Mouse (Mus musculus): ENCODE measurements at regions not wholly inside any gene's neighbourhood (a gene's known extent, or its start where the extent isn't known, plus 50 kb on each side); places are given as distances from the start of the nearest gene placed in this dataset.

DNA sequence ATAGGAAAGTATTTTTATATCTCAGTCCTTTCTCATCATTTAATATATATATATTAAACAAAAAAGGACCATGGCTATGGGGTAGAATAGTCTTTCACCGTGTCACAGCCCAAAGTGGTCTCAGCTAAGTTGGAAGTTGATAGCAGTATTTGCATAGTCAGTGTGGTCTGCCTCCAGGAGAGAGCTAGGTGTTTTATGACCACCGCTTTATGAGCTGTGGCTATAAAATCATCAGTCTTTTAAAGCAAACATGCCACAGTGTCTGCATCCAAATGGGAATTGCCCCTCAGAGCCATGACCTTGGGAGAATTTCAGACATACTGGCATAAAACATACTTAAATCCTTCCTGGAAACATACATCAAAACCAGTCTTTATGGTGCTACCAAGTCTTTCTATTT, 140.9 kb upstream of the Cdkn2b start:
- DNase-seq (ENCODE audit: low spot score) = no peak

DNA sequence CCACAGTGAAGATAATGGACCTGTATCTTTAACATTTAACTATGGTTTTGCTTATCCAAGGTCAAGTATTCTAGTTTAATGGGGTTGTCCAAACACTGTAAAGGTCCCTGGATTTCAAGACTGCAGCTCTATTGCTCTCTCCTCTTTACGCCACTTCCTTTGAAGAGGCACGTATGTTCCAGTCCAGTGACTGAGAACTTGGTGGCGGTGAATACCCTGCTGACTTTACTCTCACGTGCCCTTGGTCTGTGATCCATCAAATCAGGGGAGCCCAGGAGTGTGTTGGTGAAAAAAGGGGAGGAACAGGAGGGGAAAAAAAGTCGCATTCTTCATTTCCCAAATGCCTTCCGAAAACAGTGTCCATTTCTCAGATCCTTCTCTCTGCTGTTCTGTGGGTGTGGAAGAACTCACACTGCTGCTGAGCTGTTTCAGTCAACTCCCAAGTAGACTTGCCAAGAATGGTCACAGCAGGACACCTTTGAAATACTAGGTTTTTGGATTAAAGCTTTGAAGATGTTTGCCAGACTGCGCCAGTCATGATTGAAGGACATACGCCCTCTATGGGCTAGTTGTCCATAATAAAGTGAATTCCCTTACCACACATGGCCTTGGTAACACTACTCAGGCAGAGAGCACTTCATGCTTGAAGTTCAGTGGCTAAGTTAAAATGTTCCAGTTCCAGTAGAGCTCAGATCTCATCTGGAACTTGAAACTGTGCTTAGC, 136.1 kb upstream of the Cdkn2b start:
- DNase-seq (ENCODE audit: low spot score) = no peak

DNA sequence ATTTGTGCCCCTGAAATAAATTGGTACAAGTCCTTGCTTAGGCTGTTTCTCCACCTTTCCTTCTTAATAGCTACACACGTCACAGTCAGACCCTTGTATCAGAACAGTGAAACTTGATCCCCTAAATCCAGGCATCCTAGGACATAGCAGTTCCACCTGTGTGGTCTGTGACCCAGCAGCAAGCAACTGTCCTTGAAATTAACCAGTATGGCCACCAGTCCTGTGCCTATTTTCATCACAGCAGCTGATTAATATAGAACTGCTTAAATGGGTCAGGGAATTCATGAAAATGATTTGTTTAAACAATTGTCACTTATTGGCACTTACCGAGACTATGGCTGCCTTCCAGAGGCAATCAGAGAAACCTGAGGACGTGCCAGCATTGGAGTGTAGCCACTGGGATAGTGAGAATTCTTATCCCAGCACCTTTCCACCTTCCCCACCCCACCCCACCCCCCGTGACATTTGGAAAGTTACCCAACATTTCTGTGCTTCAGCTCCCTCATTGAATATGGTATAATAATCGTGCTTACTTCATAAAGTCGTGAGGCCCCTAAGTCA, 135.4 kb upstream of the Cdkn2b start:
- DNase-seq (ENCODE audit: low spot score) = no peak

DNA sequence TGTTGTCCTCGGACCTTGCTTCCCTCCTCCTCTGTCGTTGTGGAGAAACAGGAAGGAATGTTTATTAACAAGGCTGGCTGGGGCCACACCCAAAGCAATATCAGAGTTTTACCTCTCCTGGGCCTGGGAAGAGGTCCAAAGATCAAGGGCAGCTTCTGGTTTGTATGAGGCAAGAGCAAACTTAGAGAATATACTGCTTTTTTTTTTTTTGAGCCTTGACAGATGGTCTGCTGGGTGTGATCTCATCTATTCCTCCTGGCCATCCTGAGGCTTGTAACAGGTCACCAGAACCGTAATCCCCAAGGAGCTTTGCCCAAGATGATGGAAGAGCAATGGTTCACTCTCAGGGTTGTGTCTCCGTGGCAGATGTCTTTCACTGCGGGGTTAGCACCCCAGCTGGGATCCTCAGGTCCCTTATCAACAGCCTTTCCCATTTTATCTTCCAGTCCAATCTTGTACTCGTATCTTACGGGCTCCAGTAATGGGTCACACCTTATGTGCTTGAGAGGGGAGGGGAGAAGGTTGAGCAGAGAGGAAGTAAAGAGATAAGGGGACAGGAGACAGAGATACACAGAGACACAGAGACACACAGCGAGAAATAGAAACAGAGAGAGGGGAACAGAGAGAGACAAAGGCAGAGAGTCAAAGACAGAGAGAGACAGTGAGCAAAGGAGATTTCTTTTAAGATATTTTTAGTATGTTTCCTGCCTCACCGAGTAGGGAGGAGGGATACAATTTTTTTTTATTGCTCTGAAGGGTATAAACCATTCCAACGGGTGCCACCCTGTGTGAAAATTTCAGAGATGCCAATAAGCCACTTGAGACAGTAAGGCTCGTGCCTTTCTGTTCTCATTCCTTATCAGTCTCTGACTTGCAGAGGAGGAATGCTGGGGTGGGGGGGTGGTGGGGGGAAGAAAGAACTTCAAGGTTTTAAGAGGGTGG, 134.6 kb upstream of the Cdkn2b start:
- DNase-seq (ENCODE audit: low spot score) = no peak

DNA sequence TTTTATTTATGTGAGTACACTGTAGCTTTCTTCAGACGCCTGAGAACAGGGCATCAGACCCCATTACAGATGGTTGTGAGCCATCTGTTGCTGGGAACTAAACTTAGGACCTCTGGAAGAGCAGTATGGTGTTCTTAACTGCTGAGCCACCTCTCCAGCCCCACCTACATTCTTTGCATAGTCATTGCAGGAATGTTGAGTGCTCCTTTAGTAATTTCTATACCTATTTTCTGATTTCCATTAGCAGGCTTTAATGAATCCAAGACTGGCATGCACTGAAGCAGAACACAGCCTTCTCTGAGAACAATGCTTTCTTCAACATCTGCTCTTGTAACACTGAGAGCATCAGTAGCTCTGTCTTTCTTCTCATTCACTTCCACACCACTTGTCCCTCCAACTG, 131.7 kb upstream of the Cdkn2b start:
- DNase-seq (ENCODE audit: low spot score) = no peak

DNA sequence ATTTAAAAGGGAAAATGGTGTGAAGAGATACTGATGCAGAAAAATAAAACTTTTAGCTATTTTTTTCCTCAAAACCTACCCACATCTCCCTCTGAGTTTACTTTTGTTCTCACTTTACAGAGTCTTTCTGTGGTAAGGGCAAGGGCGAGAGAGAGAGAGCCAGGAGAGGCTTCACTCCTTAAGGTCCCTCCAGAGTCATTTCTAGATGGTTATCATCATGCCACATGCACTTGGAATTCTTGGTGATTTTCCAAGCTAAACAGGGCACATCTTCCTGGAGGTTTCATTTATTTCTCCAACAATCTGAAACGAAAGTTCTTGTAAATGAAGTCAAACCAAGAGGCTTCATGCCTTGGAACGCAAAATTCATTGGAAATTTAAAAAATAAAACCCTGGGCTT, 130.0 kb upstream of the Cdkn2b start:
- DNase-seq (ENCODE audit: low spot score) = no peak

DNA sequence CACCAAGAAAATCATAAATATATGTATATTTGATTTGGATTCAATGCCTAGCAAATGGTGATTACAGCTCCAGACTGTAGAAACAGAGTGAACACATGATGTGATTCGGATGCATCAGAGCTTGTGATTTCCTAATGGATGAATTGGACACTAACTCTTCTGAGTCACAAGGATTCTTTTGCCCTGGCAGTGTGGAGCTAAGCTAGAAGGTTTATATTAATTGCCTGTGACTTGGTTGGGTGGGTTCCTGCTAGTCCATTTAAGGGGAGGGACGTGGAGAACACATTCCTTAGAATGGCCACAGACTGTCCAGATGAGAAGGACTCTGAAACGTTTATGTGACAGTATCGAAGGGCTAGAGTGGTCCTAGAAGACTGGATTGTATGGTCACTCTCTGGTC, 129.5 kb upstream of the Cdkn2b start:
- no peak for DNase-seq (ENCODE audit: low spot score)

DNA sequence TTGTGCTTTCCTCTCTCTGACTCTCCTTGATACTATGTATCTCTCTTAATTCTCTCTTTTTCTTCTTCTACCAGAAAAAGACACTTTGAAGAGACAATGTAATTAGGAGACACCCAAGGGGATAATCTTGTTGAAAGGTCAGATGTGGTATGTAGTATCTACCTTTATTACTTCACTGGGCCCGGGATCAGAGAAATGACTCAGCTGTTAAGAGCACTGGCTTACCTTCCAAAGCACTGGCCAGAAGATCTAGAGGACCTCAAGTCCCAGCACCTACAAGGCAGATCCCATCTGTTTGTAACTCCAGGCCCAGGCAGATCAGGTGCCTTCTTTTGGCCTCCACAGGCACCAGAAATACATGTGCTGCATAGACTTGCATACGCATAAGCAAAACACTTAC, 127.8 kb upstream of the Cdkn2b start:
- no peak for DNase-seq (ENCODE audit: low spot score)

DNA sequence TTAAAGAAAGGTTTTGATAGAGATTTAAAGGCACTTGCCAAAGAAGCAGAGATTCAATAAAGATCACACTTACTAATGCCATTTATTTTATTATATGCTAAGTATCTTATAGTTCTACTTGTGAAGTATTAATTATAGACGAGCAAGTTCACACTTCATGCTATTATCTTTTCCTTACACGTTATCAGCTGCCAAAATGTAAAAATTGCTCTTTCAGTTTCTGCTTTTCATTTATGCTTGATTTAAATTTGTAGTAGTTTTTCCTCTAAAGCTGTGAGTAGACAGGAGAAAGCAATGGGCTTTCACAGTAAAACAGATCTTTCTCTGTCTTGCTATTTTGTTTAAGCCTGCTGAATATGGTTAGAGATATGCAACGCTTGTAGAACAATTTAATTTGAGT, 125.9 kb upstream of the Cdkn2b start:
- no peak for DNase-seq (ENCODE audit: low spot score)

DNA sequence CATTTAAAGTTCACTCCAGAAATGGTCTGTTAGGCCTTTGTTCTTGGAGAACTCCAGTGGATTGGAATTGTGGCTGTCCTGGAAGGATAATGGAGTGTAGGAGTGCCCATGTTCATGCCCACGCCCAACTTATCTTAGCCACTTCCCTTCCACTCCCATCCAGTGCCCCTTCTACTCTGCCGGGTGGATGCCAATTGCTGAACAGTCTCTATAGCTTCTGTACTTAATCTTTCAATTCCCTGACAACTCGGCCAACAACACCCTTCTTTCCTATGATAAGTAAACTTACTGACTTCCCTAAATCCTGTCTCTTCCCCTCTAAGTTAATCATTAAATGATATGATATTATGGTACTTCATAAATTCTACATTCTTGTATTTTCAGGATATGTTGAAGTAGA, 123.3 kb upstream of the Cdkn2b start:
- DNase-seq (ENCODE audit: low spot score) = no peak

DNA sequence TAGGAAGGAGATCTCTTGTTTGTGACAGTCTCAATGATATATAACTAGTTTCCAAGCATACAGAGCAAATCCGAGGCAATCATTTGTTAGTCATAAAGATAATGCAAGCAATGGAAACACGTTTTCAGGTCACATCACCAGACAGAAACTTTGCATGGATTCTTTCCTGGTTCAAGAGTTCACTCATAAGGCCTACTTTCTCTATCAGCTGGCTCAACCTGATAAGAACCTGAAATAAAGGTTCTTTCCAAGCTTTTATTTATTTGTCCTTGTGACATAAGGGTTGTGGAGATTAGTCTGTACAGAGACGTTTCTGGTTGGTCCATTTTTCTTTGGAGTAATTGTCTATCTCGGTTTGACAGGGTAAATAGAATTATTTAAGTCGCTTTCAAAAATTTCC, 122.7 kb upstream of the Cdkn2b start:
- no peak for DNase-seq (ENCODE audit: low spot score)

DNA sequence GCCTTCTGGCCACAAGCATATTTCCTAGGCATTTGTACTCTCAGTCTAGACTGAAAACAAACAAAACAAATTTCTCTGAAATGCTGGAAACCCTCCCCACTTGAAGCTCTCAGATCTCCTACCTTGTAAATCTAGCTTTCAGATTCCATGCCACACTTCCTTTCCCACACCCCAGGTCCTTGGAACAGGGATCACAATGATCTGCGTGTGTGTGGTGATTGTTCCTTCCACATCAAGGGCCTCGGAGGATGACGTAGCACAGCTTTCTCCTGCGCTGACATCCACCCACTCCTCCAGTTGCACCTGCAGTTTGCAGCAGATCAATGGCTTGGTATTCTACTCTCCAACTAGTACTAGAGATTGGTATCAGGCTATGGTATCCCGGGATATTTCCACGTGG, 120.7 kb upstream of the Cdkn2b start:
- DNase-seq (ENCODE audit: low spot score) = no peak

DNA sequence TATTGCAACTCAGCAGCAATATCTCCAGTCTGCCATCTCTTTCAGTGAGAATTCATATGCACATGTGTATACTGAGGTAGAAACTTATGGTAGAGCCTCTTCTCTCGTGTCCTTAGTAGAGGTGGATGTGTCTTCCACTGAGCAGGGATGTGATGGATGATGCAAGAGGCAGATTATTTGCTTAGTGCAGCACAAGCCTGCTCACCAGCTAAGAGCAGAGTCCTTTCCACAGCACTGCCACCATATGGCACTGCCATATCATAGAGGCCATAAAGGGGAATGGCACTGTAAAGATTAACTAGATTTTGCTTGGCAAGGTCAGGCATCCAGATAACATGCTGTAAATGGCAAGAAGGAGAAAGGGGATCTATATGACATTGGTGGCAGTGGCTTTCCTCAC, 117.6 kb upstream of the Cdkn2b start:
- DNase-seq (ENCODE audit: low spot score) = no peak

DNA sequence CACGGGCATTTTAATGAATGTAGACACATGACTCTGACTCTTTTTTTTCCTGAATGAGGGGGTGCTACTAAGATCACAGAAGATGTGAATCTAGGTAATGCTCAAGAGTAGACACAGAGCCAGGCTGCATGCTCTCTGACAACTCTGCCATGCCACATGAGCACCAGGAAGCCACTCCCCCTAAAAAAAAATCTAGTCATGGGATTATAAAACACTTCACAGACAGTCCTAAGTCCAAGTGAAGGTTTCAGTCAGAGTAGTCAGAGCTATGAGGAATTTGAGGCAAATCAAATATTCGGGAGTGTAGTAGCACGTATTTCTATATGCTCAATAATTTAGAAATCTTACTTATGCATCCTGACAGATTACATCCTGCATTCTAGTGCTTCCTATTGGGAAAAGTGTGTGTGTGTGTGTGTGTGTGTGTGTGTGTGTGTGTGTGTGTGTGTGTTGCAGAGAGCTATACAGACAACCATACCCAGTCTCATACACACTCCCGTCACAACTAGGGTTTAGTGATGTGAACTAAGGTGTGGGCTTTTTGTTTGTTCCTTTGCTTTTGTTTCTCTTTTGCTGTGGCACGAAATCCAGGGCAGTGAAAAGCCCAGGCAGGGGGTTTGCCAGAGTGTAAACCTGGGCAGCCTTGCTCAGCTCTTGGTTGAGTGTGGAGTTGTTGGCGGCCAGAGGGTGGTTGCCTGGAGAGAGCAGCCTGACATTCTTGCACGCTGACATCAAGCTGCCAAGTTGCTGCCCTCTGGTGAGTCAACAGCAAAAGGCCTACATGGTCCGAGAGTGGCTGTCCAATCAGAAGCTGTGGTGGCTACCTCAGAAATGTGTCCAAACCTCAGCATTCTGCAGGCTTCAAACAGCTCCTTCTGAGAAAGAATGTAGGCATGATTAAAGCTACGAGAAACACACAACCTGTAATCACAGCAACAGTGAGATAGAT, 116.8 kb upstream of the Cdkn2b start:
- no peak for DNase-seq (ENCODE audit: low spot score)

DNA sequence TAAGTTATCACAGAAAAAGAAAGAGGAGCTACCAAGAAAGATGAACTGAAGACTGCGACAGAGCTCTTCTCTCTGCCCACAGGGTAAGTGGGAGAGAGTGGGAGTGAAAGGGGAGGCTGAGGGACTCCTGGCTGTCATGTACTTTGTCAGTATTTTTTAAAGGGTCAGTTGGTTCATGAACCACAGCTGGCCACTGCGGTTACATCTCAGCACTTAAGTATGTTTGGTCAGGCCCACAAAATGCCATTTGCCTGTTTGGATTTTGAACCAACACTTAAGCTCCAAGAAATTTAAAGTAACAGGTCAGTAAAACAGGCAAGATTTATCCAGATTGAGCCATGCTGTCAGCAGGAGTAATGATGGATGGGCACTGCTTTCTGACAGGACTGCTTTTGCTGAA, 115.1 kb upstream of the Cdkn2b start:
- DNase-seq (ENCODE audit: low spot score) = no peak

DNA sequence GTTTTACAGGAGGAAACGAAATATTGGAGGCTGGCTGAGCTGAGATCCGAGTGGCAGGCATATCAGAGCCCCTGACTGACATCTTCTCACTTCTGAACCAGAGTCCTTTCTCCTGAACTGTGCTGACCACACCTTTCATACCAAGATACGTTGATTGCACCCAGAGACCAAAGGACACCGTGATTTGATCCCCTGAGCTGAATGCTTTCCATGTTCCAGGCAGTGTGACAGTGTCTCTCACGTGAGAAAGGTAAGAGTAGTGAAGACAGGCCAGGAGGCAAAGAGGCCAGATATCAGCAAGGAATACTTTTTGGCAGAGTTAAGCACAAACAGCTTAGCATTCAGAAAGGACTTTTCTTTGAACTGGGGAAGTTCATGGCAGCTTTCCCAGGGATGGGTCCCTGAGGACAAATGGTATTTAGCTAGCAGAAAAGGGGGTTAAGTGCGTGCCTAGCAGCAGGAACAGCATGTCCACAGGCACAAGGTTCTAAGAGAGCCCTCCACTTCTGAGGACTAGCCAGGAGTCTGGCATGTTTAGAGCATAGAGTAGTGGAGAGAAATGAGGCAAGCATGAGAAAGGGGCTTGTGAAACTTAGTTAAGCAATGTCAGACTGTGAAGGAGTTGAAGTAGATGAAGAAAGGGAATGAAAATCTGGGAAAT, 111.0 kb upstream of the Cdkn2b start:
- DNase-seq (ENCODE audit: low spot score) = no peak

DNA sequence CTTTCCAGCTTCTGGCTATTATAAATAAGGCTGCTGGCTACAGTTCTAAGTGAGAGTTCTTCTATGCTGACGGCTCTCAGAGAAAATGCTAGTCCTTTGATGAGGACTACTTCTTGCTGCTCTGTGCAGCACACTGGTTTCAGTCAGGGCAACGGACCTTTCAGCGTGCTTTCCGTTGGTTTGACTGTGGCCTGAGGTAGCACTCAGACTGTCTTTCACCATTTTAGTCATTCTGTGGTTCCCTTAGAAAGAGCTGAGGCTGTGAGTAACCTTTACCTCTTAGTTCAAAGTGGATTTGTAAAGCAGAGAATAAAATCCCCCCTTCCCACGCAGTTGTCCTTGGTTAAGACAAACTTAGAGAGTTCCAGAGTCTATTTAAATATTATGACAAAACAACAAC, 110.0 kb upstream of the Cdkn2b start:
- DNase-seq (ENCODE audit: low spot score) = no peak

DNA sequence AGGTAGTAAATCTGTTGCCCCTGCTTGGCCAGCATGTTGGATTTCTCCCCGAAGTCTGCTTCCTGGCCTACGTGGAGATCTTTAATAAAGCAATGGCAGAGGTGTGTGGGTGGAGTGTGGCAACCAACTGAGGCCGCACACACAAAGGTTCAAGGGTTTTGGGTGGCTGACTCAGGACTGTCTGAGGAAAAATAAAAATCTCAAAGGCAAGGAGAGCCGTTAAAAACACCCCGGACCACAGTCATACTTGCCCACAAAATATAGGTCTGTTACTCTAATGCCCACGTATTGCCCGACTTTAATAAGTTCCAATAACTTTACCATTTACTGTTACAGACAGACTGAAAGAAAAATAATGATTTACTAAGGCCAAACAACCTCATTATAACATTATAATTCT, 108.7 kb upstream of the Cdkn2b start:
- no peak for DNase-seq (ENCODE audit: low spot score)

DNA sequence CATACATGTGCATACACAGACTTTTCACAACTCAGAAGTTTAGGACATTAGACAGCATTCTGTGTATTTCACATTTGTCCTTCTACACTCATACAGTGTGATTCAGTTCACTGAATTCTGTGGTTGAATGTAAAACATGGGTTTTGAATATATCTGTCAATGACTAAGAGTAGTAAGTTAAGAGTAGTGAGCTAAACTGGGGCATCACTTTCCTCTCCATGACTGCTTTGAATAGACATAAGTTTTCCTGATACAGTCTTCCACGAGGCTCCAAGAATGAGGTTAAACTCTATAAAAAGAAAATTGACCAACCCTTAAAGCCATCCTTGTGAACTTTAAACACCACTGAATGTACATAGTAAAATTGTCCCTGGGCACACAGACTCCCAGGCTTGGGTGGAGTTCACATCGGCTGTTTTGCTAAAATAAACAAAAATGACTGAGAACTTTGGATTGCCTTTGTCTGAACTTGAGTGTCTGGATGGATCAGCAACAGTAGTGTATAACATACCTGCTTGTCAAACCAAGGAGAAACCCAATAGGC, 94.9 kb upstream of the Cdkn2b start:
- no peak for DNase-seq (ENCODE audit: low spot score)

DNA sequence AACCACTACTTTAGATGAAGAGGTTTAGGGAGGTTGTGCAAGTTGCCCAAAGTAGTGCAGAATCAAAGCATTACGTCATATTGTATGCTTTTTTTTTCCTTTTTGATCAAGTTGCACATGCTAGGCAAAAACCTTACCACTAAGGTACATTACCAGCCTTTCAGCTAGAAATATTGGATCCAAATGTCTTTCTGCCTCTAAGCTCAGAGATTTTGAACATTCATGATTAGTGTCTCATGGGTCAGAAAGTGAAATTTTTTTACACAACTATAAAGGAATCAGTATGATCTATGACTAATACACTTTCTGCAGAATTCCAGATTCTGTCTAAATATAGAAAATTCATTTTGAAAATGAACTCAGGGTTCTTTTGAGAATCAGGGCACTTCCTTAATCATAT, 92.3 kb upstream of the Cdkn2b start:
- DNase-seq (ENCODE audit: low spot score) = no peak

DNA sequence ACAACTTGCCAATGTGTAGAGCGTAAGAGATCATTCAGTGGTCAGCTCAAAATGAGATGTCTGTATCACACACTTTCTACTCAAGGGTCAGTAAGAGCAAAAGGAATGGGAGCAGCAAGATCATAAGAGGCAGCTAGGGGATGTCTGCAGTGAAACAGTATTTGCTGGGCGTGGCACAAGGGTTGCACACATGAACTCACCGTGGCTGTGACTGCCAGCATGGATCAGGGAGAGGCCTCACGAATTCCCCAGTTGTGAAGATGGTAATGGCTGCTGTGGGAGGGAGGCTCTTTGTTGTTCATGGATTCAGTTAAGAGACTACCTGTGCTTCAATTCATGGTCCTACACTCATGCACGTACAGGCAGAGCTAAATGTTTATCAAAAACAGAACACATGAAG, 91.5 kb upstream of the Cdkn2b start:
- no peak for DNase-seq (ENCODE audit: low spot score)
